7 mouse cellular contexts compared by ENCODE assay signal in the genomic region with DNA sequence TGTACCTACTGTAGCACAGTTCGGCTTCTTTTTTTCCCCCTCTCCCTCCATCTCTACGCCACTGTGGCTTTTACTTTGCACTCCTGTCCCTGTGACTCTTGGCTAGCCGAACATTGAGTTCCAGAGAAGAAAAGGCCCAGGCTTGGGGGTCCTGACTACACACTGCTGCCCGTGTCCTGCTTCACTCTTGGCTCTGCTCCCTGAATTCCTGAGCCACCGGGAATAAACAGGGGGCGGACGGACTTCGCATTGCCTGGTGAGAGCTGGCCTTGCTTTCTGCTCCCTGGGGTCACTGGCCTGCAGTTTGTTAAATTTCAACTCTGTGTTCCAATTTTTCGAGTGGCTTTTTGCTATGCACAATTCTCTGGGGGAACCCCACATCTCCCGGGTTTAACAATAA. TPM values are rescaled to one million over a fixed set of nuclear protein-coding genes. Genes with fewer than 3 reads are reported as not detected.
DNase-seq lines count a peak whose midpoint lies in the region; ATAC-seq and TF ChIP-seq lines count a peak whose summit lies in the region.

No protein-coding gene starts in this region.

- TF ChIP-seq CTCF in cortical plate, adult 2 months (IDR thresholded peaks at IDR 0.05; ENCODE audit: extremely low read depth, insufficient read depth, low read length): no peak
- no peak for TF ChIP-seq CTCF in thymus, adult 2 months (IDR thresholded peaks at IDR 0.05; ENCODE audit: borderline replicate concordance, control insufficient read depth, extremely low read depth, insufficient read depth, low read length, poor library complexity)

- no peak for TF ChIP-seq POLR2A in cortical plate, adult 2 months (IDR thresholded peaks at IDR 0.05; ENCODE audit: extremely low read depth, insufficient read depth, low read length)
- no peak for TF ChIP-seq POLR2A in thymus, adult 2 months (IDR thresholded peaks at IDR 0.05; ENCODE audit: control insufficient read depth, extremely low read depth, insufficient read depth, low read length, poor library complexity)

- H3K36me3 ChIP-seq in embryonic facial prominence, embryonic 14.5 days (ENCODE audit: control insufficient read depth, insufficient read depth, low read length): no peaks in the 10 kb centered on the region
- H3K36me3 ChIP-seq in liver, embryonic 16.5 days (ENCODE audit: control insufficient read depth, insufficient read depth): no peaks in the 10 kb centered on the region
- H3K36me3 ChIP-seq in thymus, adult 2 months (ENCODE audit: control insufficient read depth, insufficient read depth, low read length): no peaks in the 10 kb centered on the region

- DNase-seq in embryonic facial prominence, embryonic 14.5 days (ENCODE audit: low spot score): peak; percentile 55
- peak; percentile 87 for DNase-seq in kidney, adult 11 months
- no peak for DNase-seq in thymus, adult 2 months
- no peak for DNase-seq in left cerebral cortex, adult 11 months (ENCODE audit: low spot score)
- DNase-seq in urinary bladder, adult 2 months (ENCODE audit: low spot score): no peak

- peaks cover 6% of the 10 kb centered on the region; the same call in 1 of the 2 replicates for H3K4me1 ChIP-seq in cortical plate, adult 2 months (ENCODE audit: control insufficient read depth, insufficient read depth, low read length)
- H3K4me1 ChIP-seq in embryonic facial prominence, embryonic 14.5 days (ENCODE audit: control insufficient read depth, insufficient read depth, low read length): peaks cover 24% of the 10 kb centered on the region
- peaks cover 3% of the 10 kb centered on the region for H3K4me1 ChIP-seq in liver, embryonic 16.5 days (ENCODE audit: control insufficient read depth, low read depth, low read length)
- no peaks in the 10 kb centered on the region for H3K4me1 ChIP-seq in thymus, adult 2 months (replicated peaks; ENCODE audit: control insufficient read depth, insufficient read depth, low read length)

- ATAC-seq in embryonic facial prominence, embryonic 14.5 days (ENCODE audit: low read depth): no peak; the same call in 1 of the 2 replicates
- peak; percentile 82 for ATAC-seq in liver, embryonic 16.5 days (ENCODE audit: low read depth)

- WGBS in embryonic facial prominence, embryonic 14.5 days: 19% methylated on average over 10 of the region's 10 CpGs
- WGBS in liver, embryonic 16.5 days (ENCODE audit: insufficient replicate concordance): 41% methylated on average over 10 of the region's 10 CpGs
- WGBS in thymus, adult 2 months: 91% methylated on average over 10 of the region's 10 CpGs

- H3K9me3 ChIP-seq in embryonic facial prominence, embryonic 14.5 days (ENCODE audit: control insufficient read depth, low read length): no peaks in the 10 kb centered on the region
- H3K9me3 ChIP-seq in liver, embryonic 16.5 days (replicated peaks; ENCODE audit: control insufficient read depth, low read length): no peaks in the 10 kb centered on the region

- H3K4me3 ChIP-seq in cortical plate, adult 2 months (ENCODE audit: insufficient read depth, low read length): no peak overlapping the region
- no peak overlapping the region for H3K4me3 ChIP-seq in embryonic facial prominence, embryonic 14.5 days (ENCODE audit: low read depth, low read length)
- H3K4me3 ChIP-seq in liver, embryonic 16.5 days (ENCODE audit: low read depth, low read length): no peak overlapping the region
- no peak overlapping the region for H3K4me3 ChIP-seq in thymus, adult 2 months (ENCODE audit: control insufficient read depth, insufficient read depth, low read length)

- peak overlapping the region; percentile 20; the same call in 1 of the 2 replicates for H3K9ac ChIP-seq in embryonic facial prominence, embryonic 14.5 days (ENCODE audit: low read depth, low read length)
- no peak overlapping the region for H3K9ac ChIP-seq in liver, embryonic 16.5 days (ENCODE audit: low read depth, low read length)

- H3K27ac ChIP-seq in cortical plate, adult 2 months (ENCODE audit: insufficient read depth, low read length): peak overlapping the region; percentile 57; the same call in 1 of the 2 replicates
- H3K27ac ChIP-seq in embryonic facial prominence, embryonic 14.5 days (replicated peaks; ENCODE audit: low read depth, low read length): peak overlapping the region; percentile 84
- peak overlapping the region; percentile 92 for H3K27ac ChIP-seq in liver, embryonic 16.5 days (ENCODE audit: low read length)
- no peak overlapping the region for H3K27ac ChIP-seq in thymus, adult 2 months (ENCODE audit: control insufficient read depth, insufficient read depth, low read length)

- H3K4me2 ChIP-seq in embryonic facial prominence, embryonic 14.5 days (ENCODE audit: low read depth, low read length): peak overlapping the region; percentile 25
- no peak overlapping the region for H3K4me2 ChIP-seq in liver, embryonic 16.5 days (ENCODE audit: low read depth, low read length)

- no peaks in the 10 kb centered on the region for H3K27me3 ChIP-seq in embryonic facial prominence, embryonic 14.5 days (replicated peaks; ENCODE audit: control insufficient read depth, insufficient read depth, low read length)
- no peaks in the 10 kb centered on the region for H3K27me3 ChIP-seq in liver, embryonic 16.5 days (ENCODE audit: control insufficient read depth, insufficient read depth, low read depth, low read length)
- no peaks in the 10 kb centered on the region for H3K27me3 ChIP-seq in thymus, adult 2 months (ENCODE audit: control insufficient read depth, insufficient read depth, low read length)

RNA-seq across cellular contexts. Expression of gene Abca4, which starts 30.1 kb away (rescaled TPM):
- 3.6 and 3.7 TPM in 2 replicates for polyA plus RNA-seq in cortical plate, adult 2 months (2012; rRNA removed)
- polyA plus RNA-seq in embryonic facial prominence, embryonic 14.5 days (2014; fragmentation: Nextera tagmentation; extraction: Ambion mirVana): 1.5 and 1.8 TPM in 2 replicates
- 0.20 and 0.42 TPM in 2 replicates for polyA plus RNA-seq in liver, embryonic 16.5 days (2015; fragmentation: Nextera tagmentation; extraction: Ambion mirVana)
- 0.29 and 0.58 TPM in 2 replicates for polyA plus RNA-seq in thymus, adult 2 months (2012; rRNA removed)
- 0.83 and 0.96 TPM in 2 replicates for polyA plus RNA-seq in urinary bladder, adult 2 months (2012; rRNA removed)

Comparison
In these comparisons a context has a peak if more than half of its experiments do, and no peak if none do; other contexts are left out.
1. DNase-seq: peak in embryonic facial prominence, embryonic 14.5 days (single experiment) and kidney, adult 11 months (single experiment); none in thymus, adult 2 months (single experiment), left cerebral cortex, adult 11 months (single experiment) and urinary bladder, adult 2 months (single experiment).